Mouse (Mus musculus): Measurements from ENCODE around the gene Tulp4.
A peak's percentile ranks its signal among the peaks of the same experiment; 100 is the strongest.
"Not testable (repeated sequence)": the region's sequence is repeated elsewhere in the genome, so short reads cannot be mapped to it uniquely, and the experiment has no call there.

Gene Tulp4

GRCm38 (mm10) chr17:6187183-6187582 lies 80.9 kb downstream of the Tulp4 start:
- no peak for DNase-seq (ENCODE audit: low read depth, low spot score)

GRCm38 (mm10) chr17:6189207-6189606 lies 83.0 kb downstream of the Tulp4 start:
- DNase-seq (ENCODE audit: low read depth, low spot score) = no peak

DNA sequence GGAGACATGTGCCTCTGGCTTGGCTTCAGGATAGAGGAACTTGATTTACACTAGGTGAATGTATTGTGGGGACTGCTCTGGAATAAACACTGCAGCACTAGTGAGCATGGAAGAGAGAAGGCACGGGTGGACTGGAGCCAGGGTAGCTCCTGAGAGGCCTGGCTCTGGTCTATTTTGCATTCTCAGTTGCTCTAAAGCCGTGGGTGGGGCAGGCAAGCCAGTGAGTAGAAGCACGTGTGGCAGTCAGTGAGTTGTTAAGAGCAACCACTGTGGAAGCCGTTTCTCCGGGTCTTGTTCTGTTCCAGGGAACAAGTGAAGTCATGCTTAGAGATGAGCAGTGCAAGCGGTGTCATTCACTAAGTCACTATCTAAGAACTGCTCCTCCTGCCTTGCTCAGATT lies 86.0 kb downstream of the Tulp4 start:
- peak; percentile 47 for DNase-seq (ENCODE audit: low read depth, low spot score)

- peak; percentile 51 for DNase-seq (ENCODE audit: low read depth, low spot score)
These were observed 89.2 kb downstream of the Tulp4 start for GRCm38 (mm10) chr17:6195390-6195789.

GRCm38 (mm10) chr17:6197491-6197890 lies 91.3 kb downstream of the Tulp4 start:
- no peak for DNase-seq (ENCODE audit: low read depth, low spot score)

GRCm38 (mm10) chr17:6198670-6199069 lies 92.4 kb downstream of the Tulp4 start:
- DNase-seq (ENCODE audit: low read depth, low spot score) = no peak

- DNase-seq (ENCODE audit: low read depth, low spot score) = no peak
These were observed 92.9 kb downstream of the Tulp4 start for GRCm38 (mm10) chr17:6199166-6199565.

GRCm38 (mm10) chr17:6201522-6202250 lies 95.4 kb downstream of the Tulp4 start:
- DNase-seq (ENCODE audit: low read depth, low spot score) = peak; percentile 94

- peak; percentile 87 for DNase-seq (ENCODE audit: low read depth, low spot score)
These were observed 96.3 kb downstream of the Tulp4 start for GRCm38 (mm10) chr17:6202389-6203110.

GRCm38 (mm10) chr17:6203126-6203525 lies 96.9 kb downstream of the Tulp4 start:
- no peak for DNase-seq (ENCODE audit: low read depth, low spot score)

DNA sequence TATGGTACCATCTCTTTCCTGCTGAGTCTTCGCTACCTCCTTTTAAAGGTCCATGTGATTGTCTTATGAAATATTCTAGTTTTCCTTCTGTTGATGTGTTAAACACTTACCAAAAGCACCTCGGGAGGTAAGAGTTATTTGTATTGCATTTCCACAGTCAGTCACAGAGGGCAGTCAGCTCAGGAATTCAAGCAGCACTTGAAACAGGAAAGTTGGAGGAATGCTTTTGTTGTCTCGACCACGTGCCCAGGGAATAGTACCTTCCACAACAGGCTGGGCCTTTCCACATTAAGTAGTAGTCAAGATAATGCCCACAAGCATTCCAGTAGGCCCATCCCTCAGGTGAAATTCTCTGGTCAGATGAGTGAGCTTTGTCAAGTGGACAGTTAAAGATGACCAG lies 97.6 kb downstream of the Tulp4 start:
- no peak for DNase-seq (ENCODE audit: low read depth, low spot score)

DNA sequence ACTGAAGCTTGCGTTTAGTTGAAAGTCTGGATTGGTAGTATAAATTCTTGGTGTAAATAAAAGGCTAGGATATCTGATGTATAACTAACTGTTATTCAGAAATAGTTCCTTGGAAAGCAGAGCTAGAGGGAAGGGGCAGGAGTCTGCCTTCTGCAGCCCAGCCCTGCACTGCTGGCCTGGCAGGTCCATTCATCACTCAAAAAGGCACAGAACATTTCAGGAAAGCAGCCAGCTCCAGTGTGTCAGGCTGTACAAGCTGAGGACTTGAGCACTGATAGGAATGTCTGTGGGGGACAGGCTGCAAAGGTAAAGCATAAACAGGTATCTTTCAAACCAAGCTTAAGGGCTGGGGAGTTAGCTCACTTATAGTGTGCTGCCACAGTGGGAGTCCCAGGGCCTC lies 105.5 kb downstream of the Tulp4 start:
- DNase-seq (ENCODE audit: low read depth, low spot score) = peak; percentile 41

DNA sequence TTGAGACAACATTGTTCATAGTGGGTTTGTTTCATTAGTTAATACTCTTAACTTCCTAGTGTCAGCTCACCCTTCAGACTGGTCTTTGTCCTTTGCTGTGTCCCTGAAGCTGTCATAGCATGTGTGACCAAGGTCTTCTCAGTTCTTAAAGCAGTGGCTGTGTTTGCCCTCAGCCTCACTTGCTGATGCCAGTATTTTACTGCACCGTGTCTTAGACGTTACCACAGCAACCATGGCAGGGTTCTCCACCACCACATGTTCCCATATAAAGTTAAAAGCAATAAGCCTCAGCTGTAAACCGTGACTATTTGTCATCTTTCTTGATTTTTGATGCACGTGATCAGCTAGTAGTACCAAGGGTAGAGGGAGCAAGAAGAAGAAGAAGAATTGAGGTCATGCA lies 109.4 kb downstream of the Tulp4 start:
- peak; percentile 44 for DNase-seq (ENCODE audit: low read depth, low spot score)

GRCm38 (mm10) chr17:6216514-6216913 lies 110.3 kb downstream of the Tulp4 start:
- no peak for DNase-seq (ENCODE audit: low read depth, low spot score)

- not testable (repeated sequence) for DNase-seq (ENCODE audit: low read depth, low spot score)
These were observed 126.4 kb downstream of the Tulp4 start for GRCm38 (mm10) chr17:6232633-6233032.

- not testable (repeated sequence) for DNase-seq (ENCODE audit: low read depth, low spot score)
These were observed 145.1 kb downstream of the Tulp4 start for GRCm38 (mm10) chr17:6251298-6251697.

DNA sequence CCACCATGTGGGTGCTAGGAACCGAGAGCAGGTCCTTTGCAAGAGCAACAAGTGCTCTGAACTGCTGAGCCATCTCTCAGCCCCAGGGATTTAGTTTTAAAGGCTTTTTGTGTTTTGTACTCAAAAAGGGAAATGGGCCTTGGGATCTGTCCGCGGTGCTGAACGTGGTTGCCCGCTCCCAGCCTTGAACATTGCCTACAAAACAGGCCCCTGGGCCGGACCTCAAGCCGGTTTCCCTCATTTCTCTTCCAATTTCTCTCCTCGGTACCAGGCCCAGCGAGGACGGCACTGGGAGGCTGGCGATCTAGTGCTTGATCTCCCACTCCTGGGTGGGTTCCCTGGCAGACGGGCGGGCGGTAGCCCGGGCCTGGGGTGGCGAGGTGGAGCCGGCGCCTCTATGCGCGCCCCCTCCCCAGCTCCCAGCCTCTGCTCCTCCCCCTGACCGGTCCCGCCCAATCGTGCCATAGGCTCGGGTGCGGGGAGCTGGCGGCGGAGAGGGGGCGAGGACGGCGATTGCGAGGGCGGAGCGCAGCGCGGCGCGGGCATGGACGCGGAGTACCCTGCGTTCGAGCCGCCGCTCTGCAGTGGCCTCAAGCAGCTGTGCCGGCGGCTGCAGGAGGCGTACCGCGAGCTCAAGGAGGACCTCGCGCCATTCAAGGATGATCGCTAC lies 150.3 kb downstream of the Tulp4 start, which contains the start of gene Tmem181a:
Gene Tmem181a (plus strand): TSS at position 461 of the 670 bp plus-strand sequence.
- not testable (repeated sequence) for DNase-seq (ENCODE audit: low read depth, low spot score)

DNA sequence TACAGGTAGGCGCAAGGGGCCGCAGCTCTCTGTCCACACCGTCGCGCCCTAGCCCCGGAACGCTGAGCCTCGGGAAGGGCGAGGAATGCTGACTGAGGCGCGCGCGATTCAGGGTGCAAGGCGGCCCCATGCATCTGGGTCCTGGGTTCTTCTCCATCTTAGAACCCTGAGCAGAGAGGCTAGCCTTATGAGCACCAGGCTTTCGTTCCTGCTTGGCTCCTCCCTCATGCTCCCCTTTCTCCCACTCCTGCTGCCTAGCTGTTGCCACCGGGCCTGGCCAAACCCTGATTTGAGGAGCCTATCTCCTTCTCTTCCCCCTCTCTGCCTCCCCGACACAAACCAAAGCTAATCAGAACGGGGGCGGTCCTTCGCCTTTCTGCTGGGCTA lies 150.8 kb downstream of the Tulp4 start:
- peak; percentile 20 for DNase-seq (ENCODE audit: low read depth, low spot score)

DNA sequence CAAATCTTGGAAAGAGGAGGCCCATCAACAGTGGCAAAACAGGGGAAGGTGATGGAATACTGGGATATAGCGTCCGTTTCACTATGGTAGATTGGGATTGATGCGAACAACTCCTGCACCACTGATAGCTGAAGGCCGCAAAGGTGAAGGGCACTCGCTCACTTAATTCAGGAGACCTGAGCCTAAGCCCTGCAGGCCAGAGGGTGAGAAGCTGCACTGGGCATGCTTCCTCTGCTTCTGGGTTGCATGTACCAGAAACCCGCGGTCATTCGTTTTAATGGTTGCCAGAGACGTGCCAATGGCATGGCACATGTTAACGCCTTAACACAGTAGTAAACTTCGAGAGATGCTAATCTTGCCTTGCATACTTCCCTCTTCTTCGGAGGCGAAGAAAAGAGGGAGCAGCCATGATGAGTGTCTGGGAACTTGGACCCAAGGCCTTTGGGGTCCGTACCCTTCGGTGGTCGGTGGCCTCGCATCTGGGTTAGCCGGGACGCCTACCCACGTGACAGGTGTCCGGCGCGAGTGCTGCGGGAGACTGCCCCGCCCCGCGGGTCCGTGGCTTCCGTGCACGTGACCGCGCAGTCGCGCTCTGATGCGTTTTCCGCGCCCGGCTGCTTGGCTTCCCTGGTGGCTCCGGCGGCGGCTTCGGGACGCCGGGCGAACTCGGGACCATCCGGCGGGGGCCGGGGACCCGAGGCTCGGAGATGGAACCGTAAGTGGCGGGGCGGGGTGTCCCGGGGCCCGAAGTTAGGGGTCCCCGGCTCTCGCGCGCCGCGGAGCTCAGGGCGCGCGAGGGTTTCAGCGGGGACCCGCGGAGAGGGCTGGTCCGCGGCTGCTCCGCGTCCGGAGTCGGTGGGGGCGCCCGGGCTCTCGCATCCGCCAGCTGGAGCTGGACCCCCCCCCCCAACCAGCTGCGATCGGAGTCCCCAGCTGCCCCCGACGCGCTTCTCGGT lies 163.9 kb downstream of the Tulp4 start:
- peak; percentile 4 for DNase-seq (ENCODE audit: low read depth, low spot score)

DNA sequence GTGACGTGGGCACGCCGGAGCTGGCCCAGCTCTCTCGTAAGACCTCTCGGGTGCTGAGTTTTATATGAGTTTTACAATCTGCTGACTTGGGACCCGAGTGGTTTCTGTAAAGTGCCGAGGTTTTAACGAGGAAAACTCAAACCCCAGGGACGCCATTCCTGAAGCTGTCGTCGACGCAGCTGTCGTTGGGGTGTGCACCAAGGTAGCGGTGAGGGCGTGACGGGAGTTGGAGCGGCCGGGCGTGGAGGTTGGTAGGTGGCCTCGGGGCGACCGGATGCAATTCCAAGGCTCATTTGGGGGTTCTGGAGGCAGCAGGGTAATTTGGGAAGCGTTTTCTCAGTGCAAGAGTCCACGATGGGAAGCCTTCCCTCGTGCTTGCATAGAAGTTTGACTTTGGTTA lies 164.6 kb downstream of the Tulp4 start:
- DNase-seq (ENCODE audit: low read depth, low spot score) = peak; percentile 15

DNA sequence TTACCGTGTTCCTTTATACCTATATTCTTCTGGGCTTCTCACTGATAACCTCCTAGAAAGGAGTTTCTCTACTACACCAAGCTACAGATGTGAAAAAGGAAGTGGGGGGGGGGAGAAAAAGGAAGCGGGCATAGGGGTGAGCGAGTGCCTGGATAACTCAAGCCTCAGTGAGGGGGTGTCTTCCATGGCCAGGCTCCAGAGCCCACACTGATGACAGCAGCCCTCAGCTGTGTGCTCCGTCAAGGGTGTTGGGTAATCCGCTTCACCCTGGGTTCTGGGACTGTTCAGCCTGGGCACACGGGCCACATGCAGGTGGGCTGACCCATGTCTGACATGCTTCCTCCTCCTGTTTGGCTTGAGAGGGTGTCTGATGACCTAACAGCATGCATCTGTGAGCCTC lies 165.7 kb downstream of the Tulp4 start:
- peak; percentile 6 for DNase-seq (ENCODE audit: low read depth, low spot score)

All from brain, adult 2 months (tissue).